Mouse (Mus musculus) midbrain, embryonic 12.5 days (tissue): Measurements from ENCODE around the gene Ap1m2. TPM values are rescaled to one million over a fixed set of nuclear protein-coding genes. Genes with fewer than 3 reads are reported as not detected.
"Not testable (repeated sequence)": the region's sequence is repeated elsewhere in the genome, so short reads cannot be mapped to it uniquely, and the experiment has no call there.

Source experiments
- ATAC-seq: fragments of 200-750 bp; cut with Nextera tagmentation; 2 replicates; pipeline ENCODE4 v1.8.0; 2017; ENCODE audit warnings: low read depth, moderate TSS enrichment, moderate library complexity; ENCODE audit not compliant: low FRiP score
- H3K27ac ChIP-seq: fragments of 300-500 bp; sonication (generic); replicated peaks from 2 replicates; pipeline ENCODE4 v1.5.1; 2016; ENCODE audit warnings: mild to moderate bottlenecking
- H3K27me3 ChIP-seq: fragments of 300-500 bp; sonication (generic); 2 replicates; pipeline ENCODE4 v1.6.1; 2016; ENCODE audit warnings: mild to moderate bottlenecking
- H3K36me3 ChIP-seq: fragments of 300-500 bp; sonication (generic); 2 replicates; pipeline ENCODE4 v1.6.1; 2016
- H3K4me1 ChIP-seq: fragments of 300-500 bp; sonication (generic); 2 replicates; pipeline ENCODE4 v1.6.1; 2016
- H3K4me2 ChIP-seq: fragments of 300-500 bp; sonication (generic); replicated peaks from 2 replicates; pipeline ENCODE4 v1.6.1; 2016; ENCODE audit warnings: mild to moderate bottlenecking, moderate library complexity
- H3K4me3 ChIP-seq: fragments of 300-500 bp; sonication (generic); 2 replicates; pipeline ENCODE4 v1.5.1; 2016; ENCODE audit warnings: mild to moderate bottlenecking
- H3K9ac ChIP-seq: fragments of 300-500 bp; sonication (generic); replicated peaks from 2 replicates; pipeline ENCODE4 v1.6.1; 2016; ENCODE audit warnings: mild to moderate bottlenecking, moderate library complexity
- H3K9me3 ChIP-seq: fragments of 300-500 bp; sonication (generic); 2 replicates; pipeline ENCODE4 v1.6.1; 2016; ENCODE audit warnings: mild to moderate bottlenecking
- WGBS: fragments of 180-500 bp; shearing (Covaris S2); methylation state at CpG from one replicate; pipeline ENCODE4 v1.1.7; 2016; 5-methylcytosine and 5-hydroxymethylcytosine counted together
- polyA plus RNA-seq: library from polyadenylated mRNA; unstranded; fragments of >200 nt; fragmentation: Nextera tagmentation; extraction: Ambion mirVana; gene quantifications from 2 replicates; pipeline ENCODE4 v1.2.1, GENCODE M21; 2016

Ap1m2 gene
- polyA plus RNA-seq, 1 experiment from 2014 or later, result 0.78 TPM

DNA sequence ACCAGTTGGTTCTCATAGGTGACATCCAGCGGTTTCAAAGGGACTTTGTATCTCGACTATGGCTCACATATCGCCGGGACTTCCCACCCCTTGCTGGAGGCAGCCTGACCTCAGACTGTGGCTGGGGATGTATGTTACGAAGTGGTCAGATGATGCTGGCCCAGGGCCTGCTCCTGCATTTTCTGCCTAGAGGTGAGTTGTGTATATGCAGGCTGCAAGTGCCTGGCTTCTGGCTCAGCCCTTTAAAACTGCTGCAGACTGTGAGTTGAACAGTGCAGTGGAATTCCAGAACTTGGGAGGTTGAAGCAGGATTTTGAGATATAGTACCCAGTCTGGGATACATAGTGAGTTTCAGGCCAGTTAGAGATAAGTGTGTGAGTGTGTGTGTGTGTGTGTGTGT, 45.2 kb downstream of the Ap1m2 start:
- Histone ChIP-seq H3K36me3 (peaks cover 47% of the 10 kb centered on the region), H3K9me3 (no peaks in the 10 kb centered on the region), H3K27me3 (no peaks in the 10 kb centered on the region), H3K4me2 (0 out of 2 replicates have a peak overlapping the region, but pooled peaks have one; percentile 75), H3K27ac (no peak overlapping the region), H3K4me1 (peaks cover 19% of the 10 kb centered on the region), H3K4me3 (peak overlapping the region; percentile 71; the same call in 1 of the 2 replicates), H3K9ac (no peak overlapping the region)
- 92% methylated on average over 5 of the region's 5 CpGs for WGBS
- ATAC-seq, result no peak

DNA sequence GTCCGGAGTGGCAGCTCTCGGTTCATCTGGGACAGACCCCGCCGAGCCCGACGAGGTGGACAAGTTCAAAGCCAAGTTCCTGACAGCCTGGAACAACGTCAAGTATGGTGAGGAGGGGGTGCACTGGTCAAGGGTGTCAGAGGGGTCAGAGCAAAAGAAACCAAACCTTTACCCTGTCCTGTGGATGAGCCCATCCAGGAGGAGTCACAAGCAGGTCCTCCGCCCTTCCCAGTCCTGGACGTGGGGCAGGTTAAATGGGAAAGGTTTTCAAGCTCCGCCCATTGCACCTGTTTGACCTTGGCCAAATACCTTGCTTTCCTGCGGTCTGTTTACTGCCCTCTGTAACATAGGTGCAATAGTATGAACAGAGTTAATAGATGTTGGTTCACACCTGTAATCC, 46.5 kb downstream of the Ap1m2 start:
- 7% methylated on average over 11 of the region's 11 CpGs for WGBS
- H3K36me3 ChIP-seq, result peaks cover 35% of the 10 kb centered on the region
- H3K4me1 ChIP-seq, result peaks cover 19% of the 10 kb centered on the region
- H3K4me2 ChIP-seq, result peak overlapping the region; percentile 75
- H3K27ac ChIP-seq, result no peak overlapping the region
- no peaks in the 10 kb centered on the region for H3K9me3 ChIP-seq
- peak overlapping the region; percentile 84 for H3K9ac ChIP-seq
- peak; percentile 41; the same call in 1 of the 2 replicates for ATAC-seq
- H3K27me3 ChIP-seq, result no peaks in the 10 kb centered on the region
- peak overlapping the region; percentile 71 for H3K4me3 ChIP-seq

DNA sequence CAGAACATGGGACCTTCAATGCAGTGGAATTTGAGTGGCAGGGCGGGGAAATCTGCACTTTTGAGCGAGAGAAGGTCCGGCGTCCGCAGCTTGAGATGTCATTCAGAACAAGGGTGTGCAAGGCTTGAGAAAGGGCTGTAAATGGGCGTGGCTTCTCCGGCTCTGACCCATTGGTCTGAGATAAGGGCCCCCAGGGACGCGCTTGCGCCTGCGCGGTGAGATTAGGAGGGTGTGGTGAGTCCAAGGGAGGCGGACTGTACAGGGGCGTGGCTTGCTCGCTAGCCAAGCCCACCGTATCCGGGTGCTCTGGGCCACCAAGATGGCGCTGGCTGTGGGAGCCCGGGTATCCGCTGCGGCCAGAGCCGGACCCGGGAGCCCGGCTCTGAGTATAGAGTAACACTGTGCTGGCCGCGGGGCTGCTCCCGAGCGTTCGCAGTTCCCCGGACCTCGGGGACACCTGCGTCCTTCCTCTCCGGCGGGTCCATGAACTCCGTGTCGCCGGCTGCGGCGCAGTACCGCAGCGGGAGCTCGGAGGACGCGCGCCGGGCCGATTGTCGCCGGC, 47.1 kb downstream of the Ap1m2 start, which contains the start of gene Atg4d:
Gene Atg4d, plus strand, starts transcription at position 294 of the 562 bp plus-strand sequence.
- H3K36me3 ChIP-seq, result peaks cover 29% of the 10 kb centered on the region
- peak within 1 kb of the TSS; percentile 84 for H3K9ac ChIP-seq
- H3K27ac ChIP-seq, result peak within 1 kb of the TSS; percentile 73
- peaks cover 3% of the 10 kb centered on the region; the same call in 1 of the 2 replicates for H3K27me3 ChIP-seq
- peak within 1 kb of the TSS; percentile 71 for H3K4me3 ChIP-seq
- no peaks in the 10 kb centered on the region for H3K9me3 ChIP-seq
- WGBS, result under 1% methylated on average over 49 of the region's 49 CpGs
- H3K4me2 ChIP-seq, result peak within 1 kb of the TSS; percentile 75
- peaks cover 19% of the 10 kb centered on the region for H3K4me1 ChIP-seq
- peak; percentile 98 for ATAC-seq

GRCm38 (mm10) chr9:21264272-21264999, 47.7 kb downstream of the Ap1m2 start:
- 16% methylated on average over 17 of the region's 17 CpGs for WGBS
- Histone ChIP-seq H3K27ac (peak overlapping the region; percentile 73), H3K4me3 (peak overlapping the region; percentile 71), H3K9me3 (no peaks in the 10 kb centered on the region), H3K4me1 (peaks cover 19% of the 10 kb centered on the region), H3K9ac (peak overlapping the region; percentile 56), H3K27me3 (peaks cover 7% of the 10 kb centered on the region; the same call in 1 of the 2 replicates), H3K4me2 (peak overlapping the region; percentile 75), H3K36me3 (peaks cover 24% of the 10 kb centered on the region)
- peak; percentile 32 for ATAC-seq

DNA sequence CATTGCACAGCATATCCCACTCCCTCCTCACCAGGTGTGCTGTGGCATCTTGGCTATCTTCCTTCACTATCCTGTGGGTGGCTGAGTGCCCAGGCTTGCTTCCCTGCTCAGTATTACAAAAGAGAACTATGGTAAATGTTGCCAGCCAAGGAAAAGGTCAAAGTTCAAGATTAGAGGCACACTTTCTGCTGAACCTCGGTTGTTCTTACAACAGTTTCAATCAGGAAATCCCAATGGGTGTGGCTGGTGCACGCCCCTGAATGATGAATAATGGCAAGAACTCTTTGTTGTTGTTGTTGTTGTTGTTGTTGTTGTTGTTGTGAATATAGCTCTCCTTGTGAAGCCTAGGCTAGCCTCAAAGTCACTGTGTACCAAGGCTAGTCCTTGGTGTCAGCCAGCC, 50.3 kb downstream of the Ap1m2 start:
- H3K4me1 ChIP-seq, result peaks cover 17% of the 10 kb centered on the region
- 0 out of 2 replicates have a peak, but pooled peaks cover 2% of the 10 kb centered on the region for H3K36me3 ChIP-seq
- no peak overlapping the region for H3K4me3 ChIP-seq
- H3K4me2 ChIP-seq, result no peak overlapping the region
- WGBS, result 58% methylated on average over 2 of the region's 2 CpGs
- H3K27ac ChIP-seq, result no peak overlapping the region
- no peak for ATAC-seq
- H3K9ac ChIP-seq, result no peak overlapping the region
- H3K27me3 ChIP-seq, result peaks cover 10% of the 10 kb centered on the region
- no peaks in the 10 kb centered on the region for H3K9me3 ChIP-seq

GRCm38 (mm10) chr9:21260491-21261040, 51.6 kb downstream of the Ap1m2 start:
- Histone ChIP-seq H3K27me3 (peaks cover 10% of the 10 kb centered on the region), H3K9me3 (no peaks in the 10 kb centered on the region), H3K4me3 (no peak overlapping the region), H3K4me2 (no peak overlapping the region), H3K4me1 (peaks cover 4% of the 10 kb centered on the region; the same call in 1 of the 2 replicates), H3K27ac (no peak overlapping the region), H3K9ac (no peak overlapping the region), H3K36me3 (no peaks in the 10 kb centered on the region)
- ATAC-seq, result no peak
- WGBS, result 80% methylated on average over 6 of the region's 6 CpGs

- ATAC-seq, H3K4me3 ChIP-seq: not testable (repeated sequence)
- WGBS, result 81% methylated on average over 4 of the region's 4 CpGs
These were observed 55.8 kb downstream of the Ap1m2 start for GRCm38 (mm10) chr9:21256349-21256748.

DNA sequence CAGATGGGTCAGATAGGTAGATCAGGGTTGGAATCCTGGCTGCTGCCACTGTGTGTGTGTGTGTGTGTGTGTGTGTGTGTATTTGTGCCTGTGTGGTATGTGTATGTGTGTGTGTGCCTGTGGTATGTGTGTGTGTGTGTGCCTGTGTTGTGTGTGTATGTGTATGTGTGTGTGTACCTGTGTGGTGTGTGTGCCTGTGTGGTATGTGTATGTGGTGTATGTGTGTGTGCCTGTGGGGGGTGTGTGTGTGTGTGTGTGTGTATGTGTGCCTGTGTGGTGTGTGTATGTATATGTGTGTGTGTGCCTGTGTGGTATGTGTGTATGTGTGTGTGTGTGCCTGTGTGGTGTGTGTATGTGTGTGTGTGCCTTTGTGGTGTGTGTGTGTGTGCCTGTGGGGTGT, 57.4 kb downstream of the Ap1m2 start:
- Histone ChIP-seq H3K4me3 (no peak overlapping the region), H3K9ac (no peak overlapping the region), H3K4me1 (0 out of 2 replicates have a peak, but pooled peaks cover 2% of the 10 kb centered on the region), H3K27me3 (peaks cover 36% of the 10 kb centered on the region), H3K27ac (no peak overlapping the region), H3K9me3 (no peaks in the 10 kb centered on the region), H3K4me2 (no peak overlapping the region), H3K36me3 (no peaks in the 10 kb centered on the region)
- ATAC-seq, result no peak

More at GRCm38 (mm10) chr9:21256349-21256748, 55.8 kb downstream of the Ap1m2 start:
- not testable (repeated sequence) for H3K36me3 ChIP-seq, H3K9me3 ChIP-seq, H3K4me1 ChIP-seq, H3K9ac ChIP-seq, H3K27ac ChIP-seq, H3K4me2 ChIP-seq
- peaks cover 24% of the 10 kb centered on the region for H3K27me3 ChIP-seq

- Histone ChIP-seq H3K9me3 (no peaks in the 10 kb centered on the region), H3K4me3 (no peak overlapping the region), H3K27me3 (peaks cover 65% of the 10 kb centered on the region)
These were observed 60.9 kb downstream of the Ap1m2 start for GRCm38 (mm10) chr9:21251116-21251735.

GRCm38 (mm10) chr9:21250509-21250908, 61.6 kb downstream of the Ap1m2 start:
- H3K4me2 ChIP-seq, result no peak overlapping the region

More at GRCm38 (mm10) chr9:21251116-21251735, 60.9 kb downstream of the Ap1m2 start:
- no peak overlapping the region for H3K27ac ChIP-seq
- ATAC-seq, result no peak
- no peak overlapping the region for H3K9ac ChIP-seq
- H3K36me3 ChIP-seq, result no peaks in the 10 kb centered on the region
- H3K4me1 ChIP-seq, result 0 out of 2 replicates have a peak, but pooled peaks cover 9% of the 10 kb centered on the region
- H3K4me2 ChIP-seq, result no peak overlapping the region
- 70% methylated on average over 13 of the region's 13 CpGs for WGBS

DNA sequence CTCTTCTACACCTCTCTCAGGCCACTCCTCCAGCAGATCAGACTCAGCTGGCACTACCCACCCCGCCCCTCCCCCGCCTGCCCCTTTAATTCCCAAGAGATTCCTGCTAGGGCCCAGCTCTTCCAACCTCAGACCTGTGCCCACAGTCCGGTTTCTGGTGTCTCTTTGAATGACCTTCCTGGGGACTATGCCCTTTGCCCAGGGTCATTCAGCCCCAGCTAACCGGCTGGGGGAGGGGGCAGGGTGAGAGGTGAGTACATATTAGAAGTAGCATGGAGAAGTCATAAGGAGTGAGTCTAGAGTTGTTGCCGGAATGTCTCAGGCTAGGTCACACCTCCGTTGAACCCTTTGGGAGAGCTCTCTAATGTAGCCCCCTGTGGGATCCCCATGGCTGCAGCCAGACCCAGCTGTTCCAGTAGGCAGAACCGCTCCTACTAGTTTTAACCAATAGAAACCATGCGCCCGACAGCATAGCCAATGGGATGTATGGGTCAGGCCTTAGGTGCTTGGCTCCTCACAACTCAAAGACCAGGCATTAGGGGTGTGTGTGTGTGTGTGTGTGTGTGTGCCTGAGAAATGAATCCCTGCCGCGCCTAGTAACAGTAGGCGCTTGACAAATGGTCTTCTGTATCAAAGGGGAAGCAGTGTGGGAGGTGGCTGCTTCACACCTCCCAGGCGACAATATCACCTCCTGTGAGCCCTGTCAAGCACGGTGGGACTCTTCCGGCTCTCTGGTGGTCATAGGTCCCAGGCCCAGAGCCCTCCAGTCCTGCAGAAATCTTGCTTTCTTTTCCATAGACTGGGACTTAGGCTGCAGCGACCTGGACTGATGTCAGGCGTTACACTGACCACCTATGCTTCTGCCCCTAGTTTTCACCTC, 62.3 kb downstream of the Ap1m2 start:
- H3K36me3 ChIP-seq, result no peaks in the 10 kb centered on the region
- no peak overlapping the region for H3K9ac ChIP-seq
- WGBS, result 37% methylated on average over 17 of the region's 17 CpGs
- H3K4me2 ChIP-seq, result no peak overlapping the region
- ATAC-seq, result no peak
- H3K4me1 ChIP-seq, result peaks cover 13% of the 10 kb centered on the region
- no peak overlapping the region for H3K27ac ChIP-seq
- H3K4me3 ChIP-seq, result no peak overlapping the region
- no peaks in the 10 kb centered on the region for H3K9me3 ChIP-seq
- peaks cover 78% of the 10 kb centered on the region for H3K27me3 ChIP-seq

More at GRCm38 (mm10) chr9:21250509-21250908, 61.6 kb downstream of the Ap1m2 start:
- H3K4me3 ChIP-seq, result no peak overlapping the region
- no peaks in the 10 kb centered on the region for H3K9me3 ChIP-seq
- no peak overlapping the region for H3K27ac ChIP-seq
- peaks cover 72% of the 10 kb centered on the region for H3K27me3 ChIP-seq
- H3K36me3 ChIP-seq, result no peaks in the 10 kb centered on the region
- WGBS, result 50% methylated on average over 2 of the region's 2 CpGs
- no peak for ATAC-seq
- no peak overlapping the region for H3K9ac ChIP-seq
- H3K4me1 ChIP-seq, result 0 out of 2 replicates have a peak, but pooled peaks cover 9% of the 10 kb centered on the region
